Mouse (Mus musculus) cerebellum, postnatal 25 days (tissue): ENCODE measurements around the gene Olfr403.
"Not testable (repeated sequence)": the region's sequence is repeated elsewhere in the genome, so short reads cannot be mapped to it uniquely, and the experiment has no call there.

ENCODE experiments used
- DNase-seq, 2 experiments: peaks; one replicate each; pipeline ENCODE4 v3.0.0; 2021; ENCODE audit warnings: mixed read lengths in 2 of 2

The Olfr403 gene

GRCm38 (mm10) chr11:74185949-74186348, at the start of gene Olfr403:
Gene Olfr403, plus strand, starts transcription at chr11:74186249.
- no peak for DNase-seq

DNA sequence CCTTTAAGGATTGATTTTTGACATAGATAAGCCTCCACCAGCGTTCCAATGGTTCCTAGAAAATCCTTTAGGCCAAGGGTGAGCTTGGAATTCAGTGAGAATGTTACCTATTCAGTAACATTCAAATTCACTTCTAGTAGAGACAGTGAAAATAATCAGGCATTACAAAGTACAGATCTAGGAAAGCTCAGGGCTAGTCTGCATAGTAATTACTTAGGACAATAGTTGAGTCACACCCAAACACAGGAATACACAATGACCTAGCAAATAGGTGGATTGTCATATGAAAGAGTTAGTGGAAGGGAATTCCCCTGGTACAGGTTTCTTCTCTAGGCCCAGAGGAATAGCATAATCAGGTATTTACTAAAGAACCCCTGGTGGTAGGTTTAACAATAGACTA, 46.0 kb upstream of the Olfr403 start:
- DNase-seq, result not testable (repeated sequence)

DNA sequence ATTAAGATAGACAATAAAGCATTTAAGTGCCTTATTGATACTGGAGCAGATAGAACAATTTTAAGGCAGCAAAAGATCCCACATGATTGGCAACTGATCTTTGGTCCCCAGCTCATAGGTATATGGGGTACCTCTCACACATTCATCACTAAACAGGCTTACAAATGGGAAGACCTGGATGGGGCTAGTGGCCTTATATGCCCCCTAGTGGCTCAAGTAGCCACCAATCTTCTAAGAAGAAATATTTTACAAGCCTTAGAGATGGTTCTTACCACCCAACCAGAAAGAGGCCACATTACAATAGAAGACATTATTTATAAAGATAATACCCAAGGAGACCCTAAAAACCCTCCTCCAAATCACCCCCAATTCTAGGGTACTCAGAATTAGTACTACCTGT, 40.2 kb upstream of the Olfr403 start:
- no peak for DNase-seq

- DNase-seq, result no peak
Observed at GRCm38 (mm10) chr11:74153229-74153628, 32.8 kb upstream of the Olfr403 start, which contains the start of gene Olfr402. Gene Olfr402, plus strand, starts transcription at chr11:74153529.

GRCm38 (mm10) chr11:74168771-74169170, 17.3 kb upstream of the Olfr403 start:
- DNase-seq, result no peak

GRCm38 (mm10) chr11:74183168-74183567, 2.9 kb upstream of the Olfr403 start:
- no peak for DNase-seq

- DNase-seq, result no peak
Observed at GRCm38 (mm10) chr11:74183745-74184144, 2.3 kb upstream of the Olfr403 start.

GRCm38 (mm10) chr11:74211279-74211678, 25.2 kb downstream of the Olfr403 start, which contains the start of gene Olfr43:
Gene Olfr43, minus strand, starts transcription at chr11:74211379.
- DNase-seq, result no peak

DNA sequence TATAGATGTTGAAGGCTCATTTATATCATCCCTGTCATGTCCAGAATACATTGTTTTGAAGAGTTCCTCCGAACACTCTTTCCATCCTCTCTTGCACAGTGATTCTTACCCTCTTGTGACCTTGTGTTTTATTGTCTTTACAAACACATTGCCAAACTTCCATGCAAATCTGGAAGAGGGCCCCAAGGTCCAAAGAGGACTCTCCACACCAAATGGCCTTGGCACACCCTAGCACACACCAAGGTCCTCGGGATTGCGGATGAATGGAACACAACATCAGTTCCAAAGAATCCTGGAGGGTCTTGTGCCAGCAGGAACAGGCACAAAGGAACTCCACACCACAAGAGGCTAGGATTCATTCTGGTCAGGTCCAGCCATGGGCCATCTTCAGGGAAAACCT, 55.2 kb downstream of the Olfr403 start:
- no peak for DNase-seq
